Mouse (Mus musculus): ENCODE data around the gene Tapbp. TPM values are rescaled to one million over a fixed set of nuclear protein-coding genes. Genes with fewer than 3 reads are reported as not detected.
"Not testable (repeated sequence)": the region's sequence is repeated elsewhere in the genome, so short reads cannot be mapped to it uniquely, and the experiment has no call there.

The Tapbp gene
- total RNA-seq, 2 experiments from 2014 or later = 47.6 to 51.0 TPM

GRCm38 (mm10) chr17:33941381-33941780, 25.7 kb downstream of the Tapbp start:
- no peak for ATAC-seq (replicated peaks; ENCODE audit: poor library complexity)

- ATAC-seq (replicated peaks; ENCODE audit: poor library complexity) = no peak
These were observed 27.8 kb downstream of the Tapbp start for GRCm38 (mm10) chr17:33943454-33943853.

GRCm38 (mm10) chr17:33947430-33948089, 31.9 kb downstream of the Tapbp start:
- peak; percentile 32 for ATAC-seq (replicated peaks; ENCODE audit: poor library complexity)

- no peak for ATAC-seq (replicated peaks; ENCODE audit: poor library complexity)
These were observed 32.6 kb downstream of the Tapbp start for GRCm38 (mm10) chr17:33948090-33948904.

- no peak for ATAC-seq (replicated peaks; ENCODE audit: poor library complexity)
These were observed 33.3 kb downstream of the Tapbp start for GRCm38 (mm10) chr17:33948905-33949537.

GRCm38 (mm10) chr17:33950131-33950625, 34.5 kb downstream of the Tapbp start:
- ATAC-seq (replicated peaks; ENCODE audit: poor library complexity) = no peak

GRCm38 (mm10) chr17:33951021-33951946, 35.6 kb downstream of the Tapbp start, which contains the start of gene B3galt4:
B3galt4 (minus strand) TSS chr17:33951488.
- ATAC-seq (replicated peaks; ENCODE audit: poor library complexity) = peak; percentile 52

GRCm38 (mm10) chr17:33952015-33952414, 36.3 kb downstream of the Tapbp start:
- not testable (repeated sequence) for ATAC-seq (replicated peaks; ENCODE audit: poor library complexity)

- no peak for ATAC-seq (replicated peaks; ENCODE audit: poor library complexity)
These were observed 37.2 kb downstream of the Tapbp start for GRCm38 (mm10) chr17:33952879-33953278.

GRCm38 (mm10) chr17:33953310-33953709, 37.6 kb downstream of the Tapbp start:
- no peak for ATAC-seq (replicated peaks; ENCODE audit: poor library complexity)

- ATAC-seq (replicated peaks; ENCODE audit: poor library complexity) = no peak
These were observed 38.4 kb downstream of the Tapbp start for GRCm38 (mm10) chr17:33953961-33954565.

- peak; percentile 0; the same call in 1 of the 2 replicates for ATAC-seq (replicated peaks; ENCODE audit: poor library complexity)
These were observed 39.2 kb downstream of the Tapbp start for GRCm38 (mm10) chr17:33954646-33955554.

- peak; percentile 68 for ATAC-seq (replicated peaks; ENCODE audit: poor library complexity)
These were observed 40.0 kb downstream of the Tapbp start, which contains the start of the genes Vps52 and Rps18 for GRCm38 (mm10) chr17:33955555-33956214. Vps52 (plus strand) TSS chr17:33955812. Rps18 (minus strand) TSS chr17:33956001.

- ATAC-seq (replicated peaks; ENCODE audit: poor library complexity) = no peak
These were observed 40.6 kb downstream of the Tapbp start for GRCm38 (mm10) chr17:33956336-33956735.

GRCm38 (mm10) chr17:33957493-33957892, 41.8 kb downstream of the Tapbp start:
- no peak for ATAC-seq (replicated peaks; ENCODE audit: poor library complexity)

GRCm38 (mm10) chr17:33958451-33958850, 42.8 kb downstream of the Tapbp start:
- ATAC-seq (replicated peaks; ENCODE audit: poor library complexity) = no peak

- ATAC-seq (replicated peaks; ENCODE audit: poor library complexity) = no peak
These were observed 43.4 kb downstream of the Tapbp start for GRCm38 (mm10) chr17:33959135-33959534.

GRCm38 (mm10) chr17:33959948-33960347, 44.2 kb downstream of the Tapbp start:
- ATAC-seq (replicated peaks; ENCODE audit: poor library complexity) = no peak
